Mouse (Mus musculus) stomach, postnatal 0 days (tissue): ENCODE data around the gene BC025920.

ENCODE experiments used
- CTCF ChIP-seq: IDR thresholded peaks from 2 replicates; pipeline ENCODE4 v1.5.1; 2016; ENCODE audit warnings: antibody characterized with exemption, low read depth, mild to moderate bottlenecking, moderate library complexity
- EP300 ChIP-seq: optimal IDR thresholded peaks from 2 replicates; pipeline ENCODE3; 2016; ENCODE audit warnings: antibody characterized with exemption

GRCm38 (mm10) chr10:81559163-81559626 is 46.9 kb upstream of the BC025920 start, which contains the start of gene Aes:
- no peak for TF ChIP-seq CTCF
- TF ChIP-seq EP300 = no peak
